Mouse (Mus musculus): ENCODE data around the gene Gm44511. TPM values are rescaled to one million over a fixed set of nuclear protein-coding genes. Genes with fewer than 3 reads are reported as not detected.

Gene Gm44511
- 0.26 TPM in 1 of 2 replicates, not detected in the other for polyA plus RNA-seq (2015; fragmentation: Nextera tagmentation; extraction: Ambion mirVana)

DNA sequence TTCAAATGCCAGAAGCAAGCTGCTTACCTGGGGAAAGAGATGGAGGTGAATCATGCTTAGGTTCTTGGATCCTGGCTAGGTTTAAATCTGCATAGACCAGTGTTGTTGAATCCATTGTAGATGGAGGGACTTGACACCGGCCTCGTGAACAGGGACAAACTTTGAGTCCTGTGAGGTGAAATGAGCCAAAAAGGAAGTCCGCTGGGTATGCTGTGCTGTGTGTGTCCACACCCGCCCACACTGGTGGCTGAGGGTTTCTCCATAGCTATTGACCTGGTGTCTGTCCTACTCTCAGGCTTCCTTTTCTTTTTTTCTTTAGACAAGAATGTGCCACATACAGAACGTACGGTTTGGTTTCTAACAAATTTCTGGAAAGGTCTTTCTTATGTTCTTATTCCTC, at the start of gene Gm44511, which contains the start of gene Klrb1b:
Gene Gm44511, minus strand, starts transcription at position 184 of the 400 bp plus-strand sequence.
Gene Klrb1b, minus strand, starts transcription at position 200 of the 400 bp plus-strand sequence.
- H3K36me3 ChIP-seq (ENCODE audit: insufficient read depth, low read length), result no peaks in the 10 kb centered on the region
- H3K4me1 ChIP-seq (ENCODE audit: insufficient read depth, low read depth, low read length), result no peaks in the 10 kb centered on the region
- no peaks in the 10 kb centered on the region for H3K27me3 ChIP-seq (replicated peaks; ENCODE audit: insufficient read depth, low read length)
- no peaks in the 10 kb centered on the region for H3K9me3 ChIP-seq (ENCODE audit: low read length)
- no peak within 1 kb of the TSS for H3K4me2 ChIP-seq (replicated peaks; ENCODE audit: low read depth, low read length)
- no peak within 1 kb of the TSS for H3K9ac ChIP-seq (replicated peaks; ENCODE audit: low read depth)
- WGBS, result 79% methylated on average over 6 of the region's 6 CpGs
- no peak within 1 kb of the TSS for H3K27ac ChIP-seq (ENCODE audit: low read length)
- no peak within 1 kb of the TSS for H3K4me3 ChIP-seq (ENCODE audit: low read depth, low read length)
- TF ChIP-seq CTCF (IDR thresholded peaks at IDR 0.05), result no peak
- TF ChIP-seq EP300 (IDR thresholded peaks at IDR 0.05), result no peak
- DNase-seq (ENCODE audit: low spot score) (no peak), ATAC-seq (no peak)

DNA sequence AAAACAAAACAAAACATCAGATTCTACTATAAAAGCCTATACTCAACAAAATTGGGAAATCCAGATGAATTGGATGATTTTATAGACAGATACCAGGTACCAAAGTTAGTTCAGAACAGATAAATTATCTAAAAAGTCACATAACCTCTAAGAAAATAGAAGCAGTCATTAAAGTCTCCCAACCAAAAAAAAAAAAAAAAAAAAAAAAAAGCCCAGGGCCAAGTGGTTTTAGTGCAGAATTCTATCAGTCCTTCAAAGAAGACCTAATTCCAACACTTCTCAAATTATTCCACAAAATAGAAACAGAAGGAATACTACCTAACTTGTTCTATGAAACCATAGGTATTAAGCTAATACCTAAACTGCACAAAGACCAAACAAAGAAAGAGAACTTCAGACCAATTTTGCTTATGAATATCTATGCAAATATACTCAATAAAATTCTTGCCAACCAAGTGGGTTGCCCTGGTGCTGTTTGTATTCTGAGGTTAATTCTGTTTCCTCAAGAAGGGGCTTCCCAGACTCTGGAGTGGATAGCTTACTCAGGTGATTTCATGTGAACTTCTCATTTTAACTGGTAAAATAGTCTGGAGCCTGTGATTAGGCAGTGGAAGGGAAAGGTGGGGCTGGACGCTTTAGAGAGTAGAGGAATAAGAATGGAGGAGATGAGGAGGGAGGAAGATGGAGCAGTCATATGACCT, 45.9 kb upstream of the Gm44511 start:
- 73% methylated on average over 1 of the region's 1 CpGs for WGBS
- Histone ChIP-seq H3K9me3 (ENCODE audit: low read length) (no peaks in the 10 kb centered on the region), H3K27ac (ENCODE audit: low read length) (no peak overlapping the region), H3K9ac (replicated peaks; ENCODE audit: low read depth) (no peak overlapping the region), H3K4me3 (ENCODE audit: low read depth, low read length) (no peak overlapping the region), H3K27me3 (replicated peaks; ENCODE audit: insufficient read depth, low read length) (no peaks in the 10 kb centered on the region), H3K4me1 (ENCODE audit: insufficient read depth, low read depth, low read length) (no peaks in the 10 kb centered on the region), H3K4me2 (replicated peaks; ENCODE audit: low read depth, low read length) (no peak overlapping the region), H3K36me3 (ENCODE audit: insufficient read depth, low read length) (no peaks in the 10 kb centered on the region)
- DNase-seq (ENCODE audit: low spot score) (no peak), ATAC-seq (no peak)
- TF ChIP-seq CTCF (IDR thresholded peaks at IDR 0.05) (no peak), EP300 (IDR thresholded peaks at IDR 0.05) (no peak)

DNA sequence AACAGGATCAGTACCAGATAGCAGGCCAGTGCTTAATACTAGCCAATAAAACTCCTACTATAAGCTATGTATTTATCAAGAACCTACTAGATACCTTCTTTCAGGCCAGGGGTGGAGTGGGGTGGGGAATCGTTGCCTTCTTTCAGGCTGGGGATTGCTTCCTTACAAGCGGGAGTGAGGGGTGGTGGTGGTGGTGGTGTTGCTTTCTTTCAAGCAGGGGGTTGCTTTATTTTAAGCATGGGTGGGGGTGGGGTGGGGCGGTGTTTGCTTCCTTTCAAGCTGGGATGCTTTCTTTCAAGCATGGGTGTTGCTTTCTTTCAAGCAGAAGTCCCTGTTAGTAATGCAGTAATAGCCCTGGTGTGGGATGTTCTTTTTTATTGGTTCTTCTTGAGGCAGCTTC, 42.7 kb upstream of the Gm44511 start:
- no peaks in the 10 kb centered on the region for H3K36me3 ChIP-seq (ENCODE audit: insufficient read depth, low read length)
- H3K9ac ChIP-seq (replicated peaks; ENCODE audit: low read depth), result no peak overlapping the region
- no peak for ATAC-seq
- H3K4me2 ChIP-seq (replicated peaks; ENCODE audit: low read depth, low read length), result no peak overlapping the region
- no peak for DNase-seq (ENCODE audit: low spot score)
- no peak overlapping the region for H3K27ac ChIP-seq (ENCODE audit: low read length)
- no peak overlapping the region for H3K4me3 ChIP-seq (ENCODE audit: low read depth, low read length)
- 51% methylated on average over 3 of the region's 3 CpGs for WGBS
- H3K27me3 ChIP-seq (replicated peaks; ENCODE audit: insufficient read depth, low read length), result no peaks in the 10 kb centered on the region
- TF ChIP-seq EP300 (IDR thresholded peaks at IDR 0.05) (no peak), CTCF (IDR thresholded peaks at IDR 0.05) (no peak)
- no peaks in the 10 kb centered on the region for H3K4me1 ChIP-seq (ENCODE audit: insufficient read depth, low read depth, low read length)
- H3K9me3 ChIP-seq (ENCODE audit: low read length), result no peaks in the 10 kb centered on the region

DNA sequence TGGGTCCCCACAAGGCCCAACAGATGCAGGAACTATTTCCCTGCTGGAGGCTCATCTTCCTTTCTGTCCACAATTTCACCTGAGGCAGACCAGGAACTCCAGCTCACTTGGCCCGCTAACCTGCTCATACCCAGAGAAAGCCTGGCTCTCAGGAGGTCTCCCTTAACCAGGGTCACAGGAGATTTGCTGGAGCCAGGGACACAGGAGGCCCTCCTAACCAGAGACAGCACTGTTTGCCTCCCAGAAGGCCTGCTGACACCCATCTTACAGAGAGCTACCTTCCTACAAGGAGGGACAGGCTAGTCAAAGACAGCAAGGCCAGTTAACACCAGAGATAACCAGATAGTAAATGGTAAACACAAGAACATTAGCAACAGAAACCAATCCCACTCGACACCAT, 31.9 kb upstream of the Gm44511 start:
- Histone ChIP-seq H3K36me3 (ENCODE audit: insufficient read depth, low read length) (no peaks in the 10 kb centered on the region), H3K4me3 (ENCODE audit: low read depth, low read length) (no peak overlapping the region), H3K4me2 (replicated peaks; ENCODE audit: low read depth, low read length) (no peak overlapping the region), H3K27me3 (replicated peaks; ENCODE audit: insufficient read depth, low read length) (no peaks in the 10 kb centered on the region), H3K9me3 (ENCODE audit: low read length) (no peaks in the 10 kb centered on the region), H3K4me1 (ENCODE audit: insufficient read depth, low read depth, low read length) (peaks cover 9% of the 10 kb centered on the region; the same call in 1 of the 2 replicates), H3K9ac (replicated peaks; ENCODE audit: low read depth) (no peak overlapping the region), H3K27ac (ENCODE audit: low read length) (no peak overlapping the region)
- WGBS, result 81% methylated on average over 2 of the region's 2 CpGs
- DNase-seq (ENCODE audit: low spot score) (no peak), ATAC-seq (no peak)
- TF ChIP-seq CTCF (IDR thresholded peaks at IDR 0.05) (no peak), EP300 (IDR thresholded peaks at IDR 0.05) (no peak)

DNA sequence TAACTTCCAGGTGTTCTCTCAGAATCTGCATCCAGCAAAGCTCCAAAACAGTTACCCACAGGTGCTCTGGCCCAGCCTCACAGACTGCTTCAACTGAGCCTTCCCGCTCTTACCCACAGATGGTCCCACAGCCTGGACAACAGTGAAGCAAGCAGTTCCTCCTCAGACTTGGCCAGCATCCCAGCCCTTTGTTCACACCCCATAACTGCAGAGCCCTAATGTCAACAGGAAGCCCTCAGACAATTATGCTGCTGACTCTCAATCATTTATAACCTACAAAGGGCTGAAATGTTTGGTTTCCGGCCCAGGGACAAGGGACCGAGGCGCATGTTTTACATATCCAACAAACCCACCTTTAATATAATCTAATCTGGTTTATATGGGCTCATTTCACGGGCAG, 30.1 kb upstream of the Gm44511 start:
- WGBS, result 23% methylated on average over 5 of the region's 5 CpGs
- H3K27me3 ChIP-seq (replicated peaks; ENCODE audit: insufficient read depth, low read length), result no peaks in the 10 kb centered on the region
- ATAC-seq, result peak; percentile 96
- H3K4me2 ChIP-seq (replicated peaks; ENCODE audit: low read depth, low read length), result no peak overlapping the region
- DNase-seq (ENCODE audit: low spot score), result peak; percentile 95
- H3K27ac ChIP-seq (ENCODE audit: low read length), result peak overlapping the region; percentile 43
- H3K4me3 ChIP-seq (ENCODE audit: low read depth, low read length), result no peak overlapping the region
- no peaks in the 10 kb centered on the region for H3K36me3 ChIP-seq (ENCODE audit: insufficient read depth, low read length)
- H3K9ac ChIP-seq (replicated peaks; ENCODE audit: low read depth), result no peak overlapping the region
- H3K4me1 ChIP-seq (ENCODE audit: insufficient read depth, low read depth, low read length), result peaks cover 9% of the 10 kb centered on the region; the same call in 1 of the 2 replicates
- H3K9me3 ChIP-seq (ENCODE audit: low read length), result no peaks in the 10 kb centered on the region
- TF ChIP-seq CTCF (IDR thresholded peaks at IDR 0.05), result peak; percentile 38; the same call in 1 of the 2 replicates
- TF ChIP-seq EP300 (IDR thresholded peaks at IDR 0.05), result peak; percentile 96

DNA sequence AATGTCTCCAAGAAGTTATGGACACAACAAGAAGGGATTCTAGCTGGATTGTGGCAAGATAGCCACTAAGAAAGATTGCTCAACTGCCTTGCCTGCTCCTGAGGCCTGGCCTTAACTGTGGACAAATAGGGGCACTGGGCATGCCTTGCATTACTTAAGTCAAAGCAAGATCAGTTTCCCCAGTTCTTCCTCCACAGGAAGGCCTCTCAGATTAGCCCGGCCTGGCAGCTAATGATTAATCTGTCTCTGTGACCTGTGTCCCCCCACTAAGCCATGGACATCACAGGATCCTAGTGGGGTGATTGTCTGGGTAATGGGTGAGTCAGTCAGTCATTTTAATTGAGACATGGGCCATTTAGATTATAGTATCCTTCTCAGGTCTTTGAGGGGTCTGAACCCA, 29.4 kb upstream of the Gm44511 start:
- Histone ChIP-seq H3K4me3 (ENCODE audit: low read depth, low read length) (no peak overlapping the region), H3K27ac (ENCODE audit: low read length) (peak overlapping the region; percentile 43), H3K27me3 (replicated peaks; ENCODE audit: insufficient read depth, low read length) (no peaks in the 10 kb centered on the region), H3K9me3 (ENCODE audit: low read length) (no peaks in the 10 kb centered on the region), H3K4me1 (ENCODE audit: insufficient read depth, low read depth, low read length) (peaks cover 9% of the 10 kb centered on the region; the same call in 1 of the 2 replicates), H3K9ac (replicated peaks; ENCODE audit: low read depth) (no peak overlapping the region), H3K36me3 (ENCODE audit: insufficient read depth, low read length) (no peaks in the 10 kb centered on the region), H3K4me2 (replicated peaks; ENCODE audit: low read depth, low read length) (no peak overlapping the region)
- TF ChIP-seq EP300 (IDR thresholded peaks at IDR 0.05), result no peak
- TF ChIP-seq CTCF (IDR thresholded peaks at IDR 0.05), result no peak
- ATAC-seq (no peak), DNase-seq (ENCODE audit: low spot score) (no peak)
- 35% methylated on average over 1 of the region's 1 CpGs for WGBS

Data from lung, postnatal 0 days (tissue).